In genomic region chr10:45485226-45485760, GRCm38 (mm10) we compare ENCODE assay signal across 10 mouse cellular contexts. TPM values are rescaled to one million over a fixed set of nuclear protein-coding genes. Genes with fewer than 3 reads are reported as not detected.
A peak's percentile ranks its signal among the peaks of the same experiment; 100 is the strongest.
DNase-seq lines count a peak whose midpoint lies in the region; ATAC-seq lines count a peak whose summit lies in the region.
"Had no signal": no experiment of that assay in that cellular context is flagged by ENCODE, and none has a peak within 500 bp of the region (broad histone marks: within the 10 kb centered on the region; RNA-seq: fewer than 3 reads in every experiment).

No protein-coding gene starts in this region.

- peak overlapping the region; percentile 79 for H3K9ac ChIP-seq in heart, embryonic 13.5 days

- H3K4me1 ChIP-seq in heart, embryonic 13.5 days = 0 out of 2 replicates have a peak, but pooled peaks cover 3% of the 10 kb centered on the region

- no peaks in the 10 kb centered on the region for H3K36me3 ChIP-seq in heart, embryonic 13.5 days

- H3K9me3 ChIP-seq in heart, embryonic 13.5 days = no peaks in the 10 kb centered on the region

- H3K27ac ChIP-seq in heart, embryonic 13.5 days (replicated peaks) = no peak overlapping the region

- ATAC-seq in heart, embryonic 13.5 days (ENCODE audit: extremely low read depth, insufficient number of reproducible peaks, low FRiP score, low TSS enrichment) = no peak; the same call in 1 of the 2 replicates
- peak; percentile 26; the same call in 1 of the 2 replicates for ATAC-seq in megakaryocyte progenitor cell, adult 5-6 weeks (replicated peaks; ENCODE audit: poor library complexity)

- peak overlapping the region; percentile 99 for H3K4me2 ChIP-seq in heart, embryonic 13.5 days

- H3K27me3 ChIP-seq in heart, embryonic 13.5 days (replicated peaks) = peaks cover 28% of the 10 kb centered on the region

- intact Hi-C loops in heart, postnatal 14 days (cut with DNase I) = loop anchor here (10.0 kb wide), 1 partner anchor 100 kb away; no protein-coding TSS in a partner anchor

- WGBS in heart, embryonic 13.5 days = 2% methylated on average over 32 of the region's 32 CpGs

- DNase-seq in heart, postnatal 14 days = no peak
- DNase-seq in MN1 (ENCODE audit: low spot score) = peak; percentile 92
- peak; percentile 33 for DNase-seq in forelimb bud, embryonic 11.5 days (ENCODE audit: low read depth, low spot score)
- no peak for DNase-seq in cerebellum, postnatal 14 days
- DNase-seq in cerebellum, adult 11-12 months = no peak
- DNase-seq in lung, postnatal 36 days = no peak

- peak overlapping the region; percentile 77 for H3K4me3 ChIP-seq in heart, embryonic 13.5 days

RNA-seq across cellular contexts. Expression of gene Lin28b, which starts 0.9 kb away (rescaled TPM):
- 2.9 and 3.5 TPM in 2 replicates for polyA plus RNA-seq in heart, embryonic 13.5 days (2015; fragmentation: Nextera tagmentation; extraction: Ambion mirVana)
- total RNA-seq in heart, postnatal 14 days (2021) = under 1 TPM; 0.27 to 0.29 TPM
- 0.10 TPM in 1 of 2 replicates, not detected in the other for total RNA-seq in megakaryocyte progenitor cell, adult 5-6 weeks (2015)
- not detected in 2 replicates for total RNA-seq in megakaryocyte progenitor cell, adult 5-6 weeks (2017)
- total RNA-seq: MEL had no signal
- polyA plus RNA-seq: large intestine, adult 2 months had no signal

Comparison
In these comparisons a context has a peak if more than half of its experiments do, and no peak if none do; other contexts are left out.
1. DNase-seq: peak in MN1 (single experiment) and forelimb bud, embryonic 11.5 days (single experiment); none in heart, postnatal 14 days (0 of 2), cerebellum, postnatal 14 days (0 of 2), cerebellum, adult 11-12 months (single experiment) and lung, postnatal 36 days (single experiment).